Mouse (Mus musculus) forebrain, embryonic 15.5 days (tissue): ENCODE measurements at regions not wholly inside any gene's neighbourhood (a gene's known extent, or its start where the extent isn't known, plus 50 kb on each side); places are given as distances from the start of the nearest gene placed in this dataset.
"Not testable (repeated sequence)": the region's sequence is repeated elsewhere in the genome, so short reads cannot be mapped to it uniquely, and the experiment has no call there.

Experiments used
- ATAC-seq: fragments of 200-750 bp; cut with Nextera tagmentation; replicated peaks from 2 replicates; pipeline ENCODE4 v1.8.0; 2017; ENCODE audit warnings: mild to moderate bottlenecking, moderate TSS enrichment, moderate library complexity
- H3K27ac ChIP-seq: fragments of 300-500 bp; sonication (generic); replicated peaks from 2 replicates; pipeline ENCODE4 v1.5.1; 2015; ENCODE audit warnings: mild to moderate bottlenecking, inconsistent platforms
- H3K27me3 ChIP-seq: fragments of 300-500 bp; sonication (generic); 2 replicates; pipeline ENCODE4 v1.6.1; 2015; ENCODE audit warnings: inconsistent platforms
- H3K36me3 ChIP-seq: fragments of 300-500 bp; sonication (generic); 2 replicates; pipeline ENCODE4 v1.6.1; 2015; ENCODE audit warnings: mild to moderate bottlenecking, inconsistent platforms
- H3K4me1 ChIP-seq: fragments of 300-500 bp; sonication (generic); 2 replicates; pipeline ENCODE4 v1.6.1; 2015; ENCODE audit warnings: inconsistent platforms
- H3K4me2 ChIP-seq: fragments of 300-500 bp; sonication (generic); replicated peaks from 2 replicates; pipeline ENCODE4 v1.6.1; 2015; ENCODE audit warnings: mild to moderate bottlenecking, inconsistent platforms
- H3K4me3 ChIP-seq: fragments of 300-500 bp; sonication (generic); 2 replicates; pipeline ENCODE4 v1.5.1; 2015; ENCODE audit warnings: mild to moderate bottlenecking, inconsistent platforms
- H3K9ac ChIP-seq: fragments of 300-500 bp; sonication (generic); replicated peaks from 2 replicates; pipeline ENCODE4 v1.6.1; 2015; ENCODE audit warnings: mild to moderate bottlenecking, inconsistent platforms
- H3K9me3 ChIP-seq: fragments of 300-500 bp; sonication (generic); 2 replicates; pipeline ENCODE4 v1.6.1; 2016; ENCODE audit warnings: inconsistent platforms
- WGBS: fragments of 180-500 bp; shearing (Covaris S2); methylation state at CpG from one replicate; pipeline ENCODE4 v1.1.7; 2015; ENCODE audit warnings: mixed read lengths; 5-methylcytosine and 5-hydroxymethylcytosine counted together

- H3K9ac ChIP-seq, H3K9me3 ChIP-seq, H3K27ac ChIP-seq, H3K36me3 ChIP-seq, H3K27me3 ChIP-seq, H3K4me1 ChIP-seq: not testable (repeated sequence)
- Histone ChIP-seq H3K4me3 (peak overlapping the region; percentile 31), H3K4me2 (peak overlapping the region; percentile 28)
- WGBS = 2% methylated on average over 31 of the region's 65 CpGs
- ATAC-seq = peak; percentile 99
These were observed 50.9 kb upstream of the Vmn2r9 start for GRCm38 (mm10) chr5:108903134-108903923.
